Mouse (Mus musculus): ENCODE data around the gene Frmd3. TPM values are rescaled to one million over a fixed set of nuclear protein-coding genes. Genes with fewer than 3 reads are reported as not detected.
A peak's percentile ranks its signal among the peaks of the same experiment; 100 is the strongest.

Frmd3 gene
- polyA plus RNA-seq (2012; ENCODE audit: insufficient read depth, insufficient read length, low replicate concordance, missing spikeins), result not detected in 2 replicates

GRCm38 (mm10) chr4:74013211-74014047, at the start of gene Frmd3:
Frmd3 (plus strand) TSS chr4:74013442.
- peak within 1 kb of the TSS; percentile 92 for H3K4me3 ChIP-seq (ENCODE audit: insufficient read depth, low read depth, low read length)
- H3K27ac ChIP-seq (ENCODE audit: insufficient read depth, low read depth, low read length), result peak within 1 kb of the TSS; percentile 98
- TF ChIP-seq CTCF (IDR thresholded peaks at IDR 0.05; ENCODE audit: insufficient read depth, low read depth, low read length), result 0 out of 2 replicates have a peak, but pooled peaks have one; percentile 7
- TF ChIP-seq POLR2A (IDR thresholded peaks at IDR 0.05; ENCODE audit: insufficient read depth, low read depth, low read length), result peak; percentile 48
- no peaks in the 10 kb centered on the region for H3K4me1 ChIP-seq (ENCODE audit: control insufficient read depth, insufficient read depth, low read length)
- under 1% methylated on average over 56 of the region's 56 CpGs for WGBS

GRCm38 (mm10) chr4:73980454-73980853, 32.8 kb upstream of the Frmd3 start:
- no peaks in the 10 kb centered on the region for H3K4me1 ChIP-seq (ENCODE audit: control insufficient read depth, insufficient read depth, low read length)
- no peak for TF ChIP-seq CTCF (IDR thresholded peaks at IDR 0.05; ENCODE audit: insufficient read depth, low read depth, low read length)
- TF ChIP-seq POLR2A (IDR thresholded peaks at IDR 0.05; ENCODE audit: insufficient read depth, low read depth, low read length), result no peak
- 72% methylated on average over 3 of the region's 3 CpGs for WGBS
- H3K4me3 ChIP-seq (ENCODE audit: insufficient read depth, low read depth, low read length), result no peak overlapping the region
- no peak overlapping the region for H3K27ac ChIP-seq (ENCODE audit: insufficient read depth, low read depth, low read length)

GRCm38 (mm10) chr4:74012277-74012676, 965 bp upstream of the Frmd3 start:
- TF ChIP-seq POLR2A (IDR thresholded peaks at IDR 0.05; ENCODE audit: insufficient read depth, low read depth, low read length) (no peak), CTCF (IDR thresholded peaks at IDR 0.05; ENCODE audit: insufficient read depth, low read depth, low read length) (no peak)
- H3K4me3 ChIP-seq (ENCODE audit: insufficient read depth, low read depth, low read length), result no peak overlapping the region
- WGBS, result 13% methylated on average over 3 of the region's 3 CpGs
- H3K27ac ChIP-seq (ENCODE audit: insufficient read depth, low read depth, low read length), result peak overlapping the region; percentile 85
- H3K4me1 ChIP-seq (ENCODE audit: control insufficient read depth, insufficient read depth, low read length), result no peaks in the 10 kb centered on the region

- WGBS, result 10% methylated on average over 4 of the region's 4 CpGs
- Histone ChIP-seq H3K4me1 (ENCODE audit: control insufficient read depth, insufficient read depth, low read length) (no peaks in the 10 kb centered on the region), H3K4me3 (ENCODE audit: insufficient read depth, low read depth, low read length) (peak overlapping the region; percentile 92), H3K27ac (ENCODE audit: insufficient read depth, low read depth, low read length) (peak overlapping the region; percentile 98)
- TF ChIP-seq CTCF (IDR thresholded peaks at IDR 0.05; ENCODE audit: insufficient read depth, low read depth, low read length), result no peak
- TF ChIP-seq POLR2A (IDR thresholded peaks at IDR 0.05; ENCODE audit: insufficient read depth, low read depth, low read length), result no peak
These were observed 542 bp upstream of the Frmd3 start for GRCm38 (mm10) chr4:74012700-74013099.

- no peaks in the 10 kb centered on the region for H3K4me1 ChIP-seq (ENCODE audit: control insufficient read depth, insufficient read depth, low read length)
- TF ChIP-seq POLR2A (IDR thresholded peaks at IDR 0.05; ENCODE audit: insufficient read depth, low read depth, low read length), result no peak
- no peak for TF ChIP-seq CTCF (IDR thresholded peaks at IDR 0.05; ENCODE audit: insufficient read depth, low read depth, low read length)
- H3K27ac ChIP-seq (ENCODE audit: insufficient read depth, low read depth, low read length), result peak overlapping the region; percentile 98
- WGBS, result 3% methylated on average over 11 of the region's 11 CpGs
- peak overlapping the region; percentile 92 for H3K4me3 ChIP-seq (ENCODE audit: insufficient read depth, low read depth, low read length)
These were observed 832 bp downstream of the Frmd3 start for GRCm38 (mm10) chr4:74014048-74014500.

GRCm38 (mm10) chr4:74020084-74020483, 6.8 kb downstream of the Frmd3 start:
- 61% methylated on average over 2 of the region's 2 CpGs for WGBS
- Histone ChIP-seq H3K4me1 (ENCODE audit: control insufficient read depth, insufficient read depth, low read length) (no peaks in the 10 kb centered on the region), H3K4me3 (ENCODE audit: insufficient read depth, low read depth, low read length) (no peak overlapping the region), H3K27ac (ENCODE audit: insufficient read depth, low read depth, low read length) (no peak overlapping the region)
- TF ChIP-seq POLR2A (IDR thresholded peaks at IDR 0.05; ENCODE audit: insufficient read depth, low read depth, low read length) (no peak), CTCF (IDR thresholded peaks at IDR 0.05; ENCODE audit: insufficient read depth, low read depth, low read length) (no peak)

GRCm38 (mm10) chr4:74043226-74043625, 30.0 kb downstream of the Frmd3 start:
- no peak overlapping the region for H3K27ac ChIP-seq (ENCODE audit: insufficient read depth, low read depth, low read length)
- H3K4me1 ChIP-seq (ENCODE audit: control insufficient read depth, insufficient read depth, low read length), result no peaks in the 10 kb centered on the region
- no peak overlapping the region for H3K4me3 ChIP-seq (ENCODE audit: insufficient read depth, low read depth, low read length)
- no peak for TF ChIP-seq CTCF (IDR thresholded peaks at IDR 0.05; ENCODE audit: insufficient read depth, low read depth, low read length)
- no peak for TF ChIP-seq POLR2A (IDR thresholded peaks at IDR 0.05; ENCODE audit: insufficient read depth, low read depth, low read length)

- H3K4me1 ChIP-seq (ENCODE audit: control insufficient read depth, insufficient read depth, low read length), result no peaks in the 10 kb centered on the region
- no peak overlapping the region for H3K4me3 ChIP-seq (ENCODE audit: insufficient read depth, low read depth, low read length)
- TF ChIP-seq POLR2A (IDR thresholded peaks at IDR 0.05; ENCODE audit: insufficient read depth, low read depth, low read length), result no peak
- no peak for TF ChIP-seq CTCF (IDR thresholded peaks at IDR 0.05; ENCODE audit: insufficient read depth, low read depth, low read length)
- H3K27ac ChIP-seq (ENCODE audit: insufficient read depth, low read depth, low read length), result no peak overlapping the region
- 12% methylated on average over 1 of the region's 1 CpGs for WGBS
These were observed 38.5 kb downstream of the Frmd3 start for GRCm38 (mm10) chr4:74051692-74052091.

GRCm38 (mm10) chr4:74076727-74077126, 63.5 kb downstream of the Frmd3 start:
- Histone ChIP-seq H3K27ac (ENCODE audit: insufficient read depth, low read depth, low read length) (no peak overlapping the region), H3K4me1 (ENCODE audit: control insufficient read depth, insufficient read depth, low read length) (no peaks in the 10 kb centered on the region), H3K4me3 (ENCODE audit: insufficient read depth, low read depth, low read length) (no peak overlapping the region)
- WGBS, result 15% methylated on average over 2 of the region's 2 CpGs
- TF ChIP-seq CTCF (IDR thresholded peaks at IDR 0.05; ENCODE audit: insufficient read depth, low read depth, low read length) (no peak), POLR2A (IDR thresholded peaks at IDR 0.05; ENCODE audit: insufficient read depth, low read depth, low read length) (no peak)
